Mouse (Mus musculus): ENCODE results near the gene Gnb3.
"Not testable (repeated sequence)": the region's sequence is repeated elsewhere in the genome, so short reads cannot be mapped to it uniquely, and the experiment has no call there.

Gnb3 gene

GRCm38 (mm10) chr6:124808358-124809012 lies 31.6 kb downstream of the Gnb3 start, which contains the start of gene Spsb2:
Gene Spsb2, plus strand, starts transcription at chr6:124808661.
- in situ Hi-C loops (cut with MboI; ENCODE audit: low pct_unique_long_range_greater_than_20kb in 1 of 2, low sequenced_read_pairs in 2 of 2, unreplicated experiment in 1 of 2) = no loop called here

GRCm38 (mm10) chr6:124807986-124808357 lies 32.1 kb downstream of the Gnb3 start:
- in situ Hi-C loops (cut with MboI; ENCODE audit: low pct_unique_long_range_greater_than_20kb in 1 of 2, low sequenced_read_pairs in 2 of 2, unreplicated experiment in 1 of 2) = no loop called here

- in situ Hi-C loops (cut with MboI; ENCODE audit: low pct_unique_long_range_greater_than_20kb in 1 of 2, low sequenced_read_pairs in 2 of 2, unreplicated experiment in 1 of 2) = no loop called here
Measured at GRCm38 (mm10) chr6:124807366-124807765, 32.7 kb downstream of the Gnb3 start.

- in situ Hi-C loops (cut with MboI; ENCODE audit: low pct_unique_long_range_greater_than_20kb in 1 of 2, low sequenced_read_pairs in 2 of 2, unreplicated experiment in 1 of 2) = no loop called here
Measured at GRCm38 (mm10) chr6:124806446-124807140, 33.5 kb downstream of the Gnb3 start.

GRCm38 (mm10) chr6:124805341-124806321 lies 34.4 kb downstream of the Gnb3 start:
- in situ Hi-C loops (cut with MboI; ENCODE audit: low pct_unique_long_range_greater_than_20kb in 1 of 2, low sequenced_read_pairs in 2 of 2, unreplicated experiment in 1 of 2) = no loop called here

- in situ Hi-C loops (cut with MboI; ENCODE audit: low pct_unique_long_range_greater_than_20kb in 1 of 2, low sequenced_read_pairs in 2 of 2, unreplicated experiment in 1 of 2) = no loop called here
Measured at GRCm38 (mm10) chr6:124804341-124804740, 35.7 kb downstream of the Gnb3 start.

- in situ Hi-C loops (cut with MboI; ENCODE audit: low pct_unique_long_range_greater_than_20kb in 1 of 2, low sequenced_read_pairs in 2 of 2, unreplicated experiment in 1 of 2) = not testable (repeated sequence)
Measured at GRCm38 (mm10) chr6:124803691-124804090, 36.4 kb downstream of the Gnb3 start.

- in situ Hi-C loops (cut with MboI; ENCODE audit: low pct_unique_long_range_greater_than_20kb in 1 of 2, low sequenced_read_pairs in 2 of 2, unreplicated experiment in 1 of 2) = no loop called here
Measured at GRCm38 (mm10) chr6:124803061-124803460, 37.0 kb downstream of the Gnb3 start.

- in situ Hi-C loops (cut with MboI; ENCODE audit: low pct_unique_long_range_greater_than_20kb in 1 of 2, low sequenced_read_pairs in 2 of 2, unreplicated experiment in 1 of 2) = not testable (repeated sequence)
Measured at GRCm38 (mm10) chr6:124802400-124802799, 37.7 kb downstream of the Gnb3 start.

- in situ Hi-C loops (cut with MboI; ENCODE audit: low pct_unique_long_range_greater_than_20kb in 1 of 2, low sequenced_read_pairs in 2 of 2, unreplicated experiment in 1 of 2) = no loop called here
Measured at GRCm38 (mm10) chr6:124796200-124796599, 43.9 kb downstream of the Gnb3 start.

GRCm38 (mm10) chr6:124795781-124796180 lies 44.3 kb downstream of the Gnb3 start:
- in situ Hi-C loops (cut with MboI; ENCODE audit: low pct_unique_long_range_greater_than_20kb in 1 of 2, low sequenced_read_pairs in 2 of 2, unreplicated experiment in 1 of 2) = no loop called here

GRCm38 (mm10) chr6:124791911-124792310 lies 48.2 kb downstream of the Gnb3 start:
- in situ Hi-C loops (cut with MboI; ENCODE audit: low pct_unique_long_range_greater_than_20kb in 1 of 2, low sequenced_read_pairs in 2 of 2, unreplicated experiment in 1 of 2) = no loop called here

GRCm38 (mm10) chr6:124790121-124790520 lies 50.0 kb downstream of the Gnb3 start:
- in situ Hi-C loops (cut with MboI; ENCODE audit: low pct_unique_long_range_greater_than_20kb in 1 of 2, low sequenced_read_pairs in 2 of 2, unreplicated experiment in 1 of 2) = no loop called here

- in situ Hi-C loops (cut with MboI; ENCODE audit: low pct_unique_long_range_greater_than_20kb in 1 of 2, low sequenced_read_pairs in 2 of 2, unreplicated experiment in 1 of 2) = no loop called here
Measured at GRCm38 (mm10) chr6:124789519-124789918, 50.6 kb downstream of the Gnb3 start.

GRCm38 (mm10) chr6:124787722-124788121 lies 52.4 kb downstream of the Gnb3 start:
- in situ Hi-C loops (cut with MboI; ENCODE audit: low pct_unique_long_range_greater_than_20kb in 1 of 2, low sequenced_read_pairs in 2 of 2, unreplicated experiment in 1 of 2) = no loop called here

- in situ Hi-C loops (cut with MboI; ENCODE audit: low pct_unique_long_range_greater_than_20kb in 1 of 2, low sequenced_read_pairs in 2 of 2, unreplicated experiment in 1 of 2) = no loop called here
Measured at GRCm38 (mm10) chr6:124786756-124787420, 53.2 kb downstream of the Gnb3 start.
